Mouse (Mus musculus) erythroblast, embryonic 14.5 days (primary cell): ENCODE data around the gene Gm5134. TPM values are rescaled to one million over a fixed set of nuclear protein-coding genes. Genes with fewer than 3 reads are reported as not detected.

Source experiments
- H3K27me3 ChIP-seq: 2 replicates; pipeline ENCODE4 v1.6.1; 2012; ENCODE audit warnings: inconsistent platforms; ENCODE audit not compliant: control insufficient read depth
- H3K36me3 ChIP-seq: 2 replicates; pipeline ENCODE4 v1.6.1; 2012; ENCODE audit warnings: mild to moderate bottlenecking, inconsistent platforms; ENCODE audit not compliant: control insufficient read depth
- H3K4me1 ChIP-seq: 2 replicates; pipeline ENCODE4 v1.6.1; 2012; ENCODE audit warnings: inconsistent platforms; ENCODE audit not compliant: control insufficient read depth
- H3K4me3 ChIP-seq: replicated peaks from 2 replicates; pipeline ENCODE3; 2012; ENCODE audit warnings: moderate library complexity, mild to moderate bottlenecking, inconsistent platforms
- H3K9me3 ChIP-seq: 2 replicates; pipeline ENCODE4 v1.6.1; 2012; ENCODE audit warnings: low read length, inconsistent platforms, mixed read lengths; ENCODE audit not compliant: control insufficient read depth
- GATA1 ChIP-seq: IDR thresholded peaks from 2 replicates; pipeline ENCODE4 v1.6.1; 2012; ENCODE audit warnings: low read length, inconsistent platforms, mixed read lengths
- TAL1 ChIP-seq: IDR thresholded peaks from 3 replicates; pipeline ENCODE4 v1.6.1; 2012; ENCODE audit warnings: low read length, inconsistent platforms, mixed read lengths
- polyA plus RNA-seq: library from polyadenylated mRNA; stranded (reverse); fragments of >175 nt; gene quantifications from 2 replicates; pipeline ENCODE4 v1.2.3, GENCODE M21; 2012

Gm5134 gene
- polyA plus RNA-seq, 1 experiment = not detected

DNA sequence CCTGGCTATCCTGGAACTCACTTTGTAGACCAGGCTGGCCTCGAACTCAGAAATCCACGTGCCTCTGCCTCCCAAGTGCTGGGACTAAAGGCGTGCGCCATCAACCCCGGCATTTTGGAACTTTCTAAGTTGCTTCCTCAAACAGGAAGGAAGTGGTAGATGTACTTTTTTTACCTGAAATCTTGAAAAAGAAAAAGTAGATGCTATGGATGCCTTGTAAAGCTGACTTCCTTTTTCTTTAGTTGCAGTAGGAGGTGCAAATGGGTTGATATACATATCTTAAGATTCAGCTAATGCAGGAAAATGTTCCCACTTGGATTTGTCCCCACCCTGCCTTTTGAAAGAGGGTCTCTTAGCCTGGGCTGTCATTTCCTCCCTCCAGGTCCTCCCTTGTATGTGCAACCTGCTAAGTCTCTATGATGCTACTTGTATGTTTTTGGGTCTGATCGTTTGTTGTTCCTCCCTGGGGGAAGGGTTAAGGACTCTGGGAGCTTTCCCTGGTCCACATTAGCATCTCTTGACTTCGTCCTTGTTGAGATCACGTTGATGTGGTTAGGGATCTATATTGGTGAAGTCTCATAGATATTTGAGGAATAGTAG, 79.8 kb downstream of the Gm5134 start:
- no peaks in the 10 kb centered on the region for H3K27me3 ChIP-seq
- peaks cover 37% of the 10 kb centered on the region for H3K36me3 ChIP-seq
- no peaks in the 10 kb centered on the region for H3K9me3 ChIP-seq
- peak overlapping the region; percentile 5 for H3K4me3 ChIP-seq
- peaks cover 41% of the 10 kb centered on the region for H3K4me1 ChIP-seq
- TF ChIP-seq GATA1 = no peak
- TF ChIP-seq TAL1 = no peak

DNA sequence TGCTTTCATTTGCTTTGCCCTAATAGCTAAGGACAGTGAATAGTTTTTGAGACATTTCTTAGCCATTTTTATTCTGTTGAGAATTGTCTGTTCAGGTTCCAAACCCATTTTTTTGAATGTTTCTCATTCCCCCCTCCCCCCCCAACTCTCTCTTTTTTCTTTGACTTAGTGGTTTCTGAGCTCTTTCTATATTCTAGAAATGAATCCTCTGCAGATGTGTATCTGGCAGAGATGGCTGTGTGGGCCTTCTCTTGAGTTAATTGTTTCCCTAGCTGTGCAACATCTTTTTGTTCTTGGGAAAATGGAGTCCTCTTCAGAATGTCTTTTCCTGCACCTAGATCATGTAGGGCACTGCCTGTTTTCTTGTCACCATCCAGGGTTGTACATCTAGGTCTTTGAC, 81.0 kb downstream of the Gm5134 start:
- H3K4me1 ChIP-seq = peaks cover 41% of the 10 kb centered on the region
- peaks cover 49% of the 10 kb centered on the region for H3K36me3 ChIP-seq
- TF ChIP-seq GATA1 (no peak), TAL1 (no peak)
- H3K9me3 ChIP-seq = no peaks in the 10 kb centered on the region
- no peak overlapping the region for H3K4me3 ChIP-seq
- H3K27me3 ChIP-seq = no peaks in the 10 kb centered on the region

DNA sequence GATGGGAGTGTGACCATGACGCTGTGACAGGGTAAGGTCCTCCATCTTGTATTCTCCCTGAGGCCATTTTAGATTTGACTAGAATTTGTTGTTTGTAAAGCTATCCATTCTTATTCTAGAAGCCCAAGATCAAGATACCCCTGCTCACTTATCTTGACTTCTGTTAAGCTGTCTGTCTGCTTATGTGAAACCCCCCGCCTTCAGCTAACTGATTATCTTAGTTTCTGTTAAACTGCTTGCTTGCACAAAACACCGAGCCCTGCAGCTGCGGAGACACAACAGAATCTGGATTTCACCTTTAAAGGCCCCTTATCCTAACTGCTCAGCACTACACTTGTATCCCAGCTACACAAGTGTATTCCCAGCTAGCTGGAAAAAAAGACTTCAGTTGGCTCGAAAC, 82.6 kb downstream of the Gm5134 start:
- no peaks in the 10 kb centered on the region for H3K27me3 ChIP-seq
- H3K4me3 ChIP-seq = no peak overlapping the region
- H3K4me1 ChIP-seq = peaks cover 31% of the 10 kb centered on the region
- no peaks in the 10 kb centered on the region for H3K9me3 ChIP-seq
- H3K36me3 ChIP-seq = peaks cover 63% of the 10 kb centered on the region
- TF ChIP-seq TAL1 (no peak), GATA1 (no peak)

DNA sequence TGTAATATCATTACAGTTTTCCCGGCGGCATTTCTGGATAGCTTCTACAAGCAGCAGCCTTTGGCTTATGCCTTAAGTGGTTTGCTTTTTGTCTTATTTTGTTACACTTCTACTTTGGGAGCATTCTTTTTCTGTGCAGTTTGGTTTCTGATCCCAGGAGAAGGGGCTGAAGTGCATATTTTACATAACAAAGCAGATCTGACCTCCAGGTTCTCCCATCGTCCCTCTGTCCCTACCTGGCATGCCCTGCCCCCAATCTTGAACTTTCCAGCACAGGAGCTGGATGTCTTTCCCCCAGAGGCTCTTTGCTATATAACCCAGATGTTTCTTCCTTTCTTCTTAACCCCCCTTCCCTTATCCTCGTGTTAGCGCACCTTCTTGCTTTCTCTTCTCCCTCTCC, 91.0 kb downstream of the Gm5134 start:
- Histone ChIP-seq H3K4me3 (no peak overlapping the region), H3K4me1 (no peaks in the 10 kb centered on the region), H3K36me3 (peaks cover 29% of the 10 kb centered on the region), H3K9me3 (no peaks in the 10 kb centered on the region), H3K27me3 (no peaks in the 10 kb centered on the region)
- no peak for TF ChIP-seq TAL1
- TF ChIP-seq GATA1 = no peak

DNA sequence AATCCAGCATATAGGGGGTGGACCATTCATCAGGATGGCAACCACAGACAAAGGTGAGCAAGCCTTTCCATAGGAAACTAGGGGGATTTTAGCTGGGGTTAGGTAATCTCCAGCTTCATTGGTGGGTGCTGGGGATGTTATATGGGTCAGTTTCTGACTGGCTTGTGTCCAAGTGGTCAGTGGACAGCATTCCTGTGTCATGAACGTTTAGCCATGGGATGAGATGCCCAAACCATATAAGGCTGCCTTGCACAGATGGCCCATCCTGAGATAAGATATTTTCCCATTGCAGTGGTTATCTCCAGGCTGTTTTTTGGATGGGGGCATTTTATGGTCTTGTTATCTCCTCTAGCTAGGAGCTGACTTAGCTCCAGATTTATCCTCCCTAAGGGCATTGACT, 92.4 kb downstream of the Gm5134 start:
- no peaks in the 10 kb centered on the region for H3K27me3 ChIP-seq
- H3K9me3 ChIP-seq = peaks cover under 1% of the 10 kb centered on the region
- H3K4me3 ChIP-seq = no peak overlapping the region
- no peaks in the 10 kb centered on the region for H3K4me1 ChIP-seq
- TF ChIP-seq TAL1 (no peak), GATA1 (no peak)
- peaks cover 16% of the 10 kb centered on the region for H3K36me3 ChIP-seq

DNA sequence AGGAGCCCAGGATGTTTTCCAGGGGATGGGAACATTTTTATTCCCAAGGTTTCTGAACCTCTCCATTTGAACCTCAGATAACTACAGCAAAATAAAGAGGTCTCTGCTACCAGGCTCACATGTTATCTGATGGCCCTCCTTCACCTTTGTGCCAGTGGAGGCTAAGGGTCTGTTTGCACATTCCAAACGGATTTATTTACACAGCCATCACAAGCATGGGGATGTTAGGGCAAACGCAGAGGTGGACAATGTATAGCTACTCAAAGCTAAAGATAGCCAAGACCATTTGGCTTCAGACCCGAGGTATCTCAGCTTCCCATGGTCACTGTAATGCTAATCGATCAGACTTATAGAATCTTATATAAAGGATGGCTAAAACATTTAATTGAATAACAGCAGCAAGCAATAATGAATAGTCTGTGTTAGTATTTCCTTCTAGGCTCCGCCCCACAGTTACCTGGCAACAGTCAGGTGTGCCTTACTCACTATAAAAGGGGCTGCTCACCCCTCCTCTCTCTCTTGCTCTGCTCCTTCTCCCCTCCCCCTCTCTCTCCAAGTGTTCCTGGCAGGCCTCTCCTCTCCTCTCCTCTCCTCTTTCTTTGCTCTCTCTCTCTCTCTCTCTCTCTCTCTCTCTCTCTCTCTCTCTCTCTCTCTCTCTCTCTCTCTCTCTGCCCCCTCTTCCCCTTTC, 93.0 kb downstream of the Gm5134 start:
- Histone ChIP-seq H3K27me3 (no peaks in the 10 kb centered on the region), H3K4me1 (no peaks in the 10 kb centered on the region), H3K4me3 (no peak overlapping the region), H3K9me3 (peaks cover 3% of the 10 kb centered on the region), H3K36me3 (peaks cover 14% of the 10 kb centered on the region)
- TF ChIP-seq GATA1 (no peak), TAL1 (no peak)

DNA sequence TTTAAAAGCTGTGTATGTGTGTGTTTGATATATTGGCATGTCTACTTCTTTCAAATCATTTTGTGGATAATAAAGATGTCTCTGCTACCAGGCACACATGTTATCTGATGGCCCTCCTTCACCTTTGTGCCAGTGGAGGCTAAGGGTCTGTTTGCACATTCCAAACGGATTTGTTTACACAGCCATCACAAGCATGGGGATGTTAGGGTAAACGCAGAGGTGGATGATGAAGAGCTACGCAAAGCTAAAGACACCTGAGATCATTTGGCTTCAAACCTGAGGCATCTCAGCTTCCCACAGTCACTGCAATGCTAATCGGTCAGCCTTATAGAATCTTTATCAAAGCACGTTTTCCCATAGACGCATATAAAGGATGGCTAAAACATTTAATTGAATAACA, 94.7 kb downstream of the Gm5134 start:
- Histone ChIP-seq H3K4me3 (no peak overlapping the region), H3K4me1 (no peaks in the 10 kb centered on the region), H3K9me3 (peaks cover 6% of the 10 kb centered on the region), H3K36me3 (peaks cover 5% of the 10 kb centered on the region), H3K27me3 (no peaks in the 10 kb centered on the region)
- TF ChIP-seq TAL1 = no peak
- no peak for TF ChIP-seq GATA1

DNA sequence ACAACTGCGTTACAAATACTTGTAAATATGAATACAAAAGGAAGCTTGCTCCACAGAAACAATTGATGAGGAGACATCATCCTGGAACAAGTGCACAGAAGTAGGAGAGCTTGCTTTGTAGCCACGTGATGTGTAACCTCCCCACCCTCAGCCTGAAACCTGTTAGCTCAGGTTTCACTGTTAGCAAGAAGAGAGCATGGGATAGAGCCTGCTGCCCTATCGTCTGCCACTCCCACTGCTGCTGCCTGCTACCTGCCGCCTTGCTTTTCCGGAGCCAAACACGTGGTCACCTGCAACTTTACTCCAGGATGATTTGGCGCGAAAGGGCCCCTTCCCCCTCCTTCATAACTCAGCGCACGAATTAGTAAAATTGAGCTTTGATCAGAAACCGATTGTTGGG, 97.5 kb downstream of the Gm5134 start:
- TF ChIP-seq TAL1 (no peak), GATA1 (no peak)
- Histone ChIP-seq H3K4me1 (no peaks in the 10 kb centered on the region), H3K4me3 (no peak overlapping the region), H3K36me3 (no peaks in the 10 kb centered on the region), H3K9me3 (peaks cover 6% of the 10 kb centered on the region), H3K27me3 (no peaks in the 10 kb centered on the region)

Other genes with a start within 250 kb of the Gm5134 start
- 10.8 and 12.0 TPM in 2 replicates for gene Cabin1, start 190.2 kb upstream of the Gm5134 start, polyA plus RNA-seq
- gene Ddt, start 181.1 kb upstream of the Gm5134 start, polyA plus RNA-seq = 2.7 and 3.0 TPM in 2 replicates
- gene Gm20441, start 173.6 kb upstream of the Gm5134 start, polyA plus RNA-seq = not detected in 2 replicates
- 0.12 TPM in 1 of 2 replicates, not detected in the other for gene Gstt3, start 173.1 kb upstream of the Gm5134 start, polyA plus RNA-seq
- gene Gstt1, start 155.9 kb upstream of the Gm5134 start, polyA plus RNA-seq = 0.14 and 0.22 TPM in 2 replicates
- gene Gstt4, start 132.0 kb upstream of the Gm5134 start, polyA plus RNA-seq = not detected in 2 replicates
- 0.64 and 0.70 TPM in 2 replicates for gene Gstt2, start 117.1 kb upstream of the Gm5134 start, polyA plus RNA-seq
- gene Mif, start 94.3 kb upstream of the Gm5134 start, polyA plus RNA-seq = 42.3 and 44.8 TPM in 2 replicates
- gene Derl3, start 61.1 kb upstream of the Gm5134 start, polyA plus RNA-seq = not detected in 2 replicates
- gene Smarcb1, start 32.9 kb upstream of the Gm5134 start, polyA plus RNA-seq = 31.8 TPM in 2 replicates
- 110 and 127 TPM in 2 replicates for gene Chchd10, start 21.4 kb upstream of the Gm5134 start, polyA plus RNA-seq
- 0.05 TPM in 1 of 2 replicates, not detected in the other for gene Mmp11, start 18.0 kb upstream of the Gm5134 start, polyA plus RNA-seq
- 5.9 and 7.9 TPM in 2 replicates for gene Gm867, start 13.8 kb upstream of the Gm5134 start, polyA plus RNA-seq
- gene Vpreb3, start 11.5 kb upstream of the Gm5134 start, polyA plus RNA-seq = not detected in 2 replicates
- gene Zfp280b, start 78.1 kb downstream of the Gm5134 start, polyA plus RNA-seq = 0.32 and 0.36 TPM in 2 replicates
- gene Slc5a4b, start 156.4 kb downstream of the Gm5134 start, polyA plus RNA-seq = not detected in 2 replicates
- gene Slc5a4a, start 192.9 kb downstream of the Gm5134 start, polyA plus RNA-seq = not detected in 2 replicates